Mouse (Mus musculus): Measurements from ENCODE around the gene Olfr124.

The Olfr124 gene

GRCm38 (mm10) chr17:37799588-37799987, at the start of gene Olfr124:
Gene Olfr124 (plus strand): TSS chr17:37799888.
- H3K4me3 ChIP-seq (replicated peaks; ENCODE audit: low read length) = no peak within 1 kb of the TSS
- H3K4me1 ChIP-seq (replicated peaks; ENCODE audit: low read depth, low read length) = no peaks in the 10 kb centered on the region
- no peaks in the 10 kb centered on the region for H3K36me3 ChIP-seq (ENCODE audit: insufficient read depth, low read length)
- no peaks in the 10 kb centered on the region for H3K27me3 ChIP-seq (ENCODE audit: insufficient read depth, low read length)
- no peaks in the 10 kb centered on the region for H3K9me3 ChIP-seq (ENCODE audit: low read length)
- TF ChIP-seq NANOG (IDR thresholded peaks at IDR 0.05; ENCODE audit: borderline replicate concordance, low read length) = no peak
- no peak for TF ChIP-seq CTCF (conservative IDR thresholded peaks at IDR 0.05; ENCODE audit: low read length)
- TF ChIP-seq POU5F1 (IDR thresholded peaks at IDR 0.05; ENCODE audit: borderline replicate concordance, low read length) = no peak

GRCm38 (mm10) chr17:37768307-37768706, 31.4 kb upstream of the Olfr124 start, which contains the start of gene Olfr122:
Gene Olfr122 (plus strand): TSS chr17:37768607.
- Histone ChIP-seq H3K27me3 (ENCODE audit: insufficient read depth, low read length) (no peaks in the 10 kb centered on the region), H3K36me3 (ENCODE audit: insufficient read depth, low read length) (no peaks in the 10 kb centered on the region), H3K4me3 (replicated peaks; ENCODE audit: low read length) (no peak within 1 kb of the TSS), H3K9me3 (ENCODE audit: low read length) (no peaks in the 10 kb centered on the region), H3K4me1 (replicated peaks; ENCODE audit: low read depth, low read length) (no peaks in the 10 kb centered on the region)
- TF ChIP-seq POU5F1 (IDR thresholded peaks at IDR 0.05; ENCODE audit: borderline replicate concordance, low read length) = no peak
- no peak for TF ChIP-seq NANOG (IDR thresholded peaks at IDR 0.05; ENCODE audit: borderline replicate concordance, low read length)
- no peak for TF ChIP-seq CTCF (conservative IDR thresholded peaks at IDR 0.05; ENCODE audit: low read length)

- no peaks in the 10 kb centered on the region for H3K4me1 ChIP-seq (replicated peaks; ENCODE audit: low read depth, low read length)
- H3K4me3 ChIP-seq (replicated peaks; ENCODE audit: low read length) = no peak within 1 kb of the TSS
- no peaks in the 10 kb centered on the region for H3K9me3 ChIP-seq (ENCODE audit: low read length)
- no peaks in the 10 kb centered on the region for H3K27me3 ChIP-seq (ENCODE audit: insufficient read depth, low read length)
- H3K36me3 ChIP-seq (ENCODE audit: insufficient read depth, low read length) = no peaks in the 10 kb centered on the region
- no peak for TF ChIP-seq CTCF (conservative IDR thresholded peaks at IDR 0.05; ENCODE audit: low read length)
- no peak for TF ChIP-seq NANOG (IDR thresholded peaks at IDR 0.05; ENCODE audit: borderline replicate concordance, low read length)
- TF ChIP-seq POU5F1 (IDR thresholded peaks at IDR 0.05; ENCODE audit: borderline replicate concordance, low read length) = no peak
These were observed 6.5 kb upstream of the Olfr124 start, which contains the start of gene Olfr123 for GRCm38 (mm10) chr17:37793229-37793628. Gene Olfr123 (plus strand): TSS chr17:37793529.

GRCm38 (mm10) chr17:37832649-37833048, 33.0 kb downstream of the Olfr124 start, which contains the start of gene Olfr125:
Gene Olfr125 (plus strand): TSS chr17:37832949.
- Histone ChIP-seq H3K36me3 (ENCODE audit: insufficient read depth, low read length) (no peaks in the 10 kb centered on the region), H3K4me3 (replicated peaks; ENCODE audit: low read length) (no peak within 1 kb of the TSS)
- TF ChIP-seq CTCF (conservative IDR thresholded peaks at IDR 0.05; ENCODE audit: low read length) = no peak
- no peak for TF ChIP-seq NANOG (IDR thresholded peaks at IDR 0.05; ENCODE audit: borderline replicate concordance, low read length)
- TF ChIP-seq POU5F1 (IDR thresholded peaks at IDR 0.05; ENCODE audit: borderline replicate concordance, low read length) = no peak

GRCm38 (mm10) chr17:37847183-37847582, 47.5 kb downstream of the Olfr124 start, which contains the start of gene Olfr126:
Gene Olfr126 (plus strand): TSS chr17:37847483.
- no peak within 1 kb of the TSS for H3K4me3 ChIP-seq (replicated peaks; ENCODE audit: low read length)
- TF ChIP-seq NANOG (IDR thresholded peaks at IDR 0.05; ENCODE audit: borderline replicate concordance, low read length) (no peak), POU5F1 (IDR thresholded peaks at IDR 0.05; ENCODE audit: borderline replicate concordance, low read length) (no peak), CTCF (conservative IDR thresholded peaks at IDR 0.05; ENCODE audit: low read length) (no peak)
- H3K9me3 ChIP-seq (ENCODE audit: low read length) = no peaks in the 10 kb centered on the region
- H3K36me3 ChIP-seq (ENCODE audit: insufficient read depth, low read length) = no peaks in the 10 kb centered on the region
- no peaks in the 10 kb centered on the region for H3K4me1 ChIP-seq (replicated peaks; ENCODE audit: low read depth, low read length)
- no peaks in the 10 kb centered on the region for H3K27me3 ChIP-seq (ENCODE audit: insufficient read depth, low read length)

More at GRCm38 (mm10) chr17:37832649-37833048, 33.0 kb downstream of the Olfr124 start, which contains the start of gene Olfr125:
- Histone ChIP-seq H3K4me1 (replicated peaks; ENCODE audit: low read depth, low read length) (no peaks in the 10 kb centered on the region), H3K27me3 (ENCODE audit: insufficient read depth, low read length) (no peaks in the 10 kb centered on the region), H3K9me3 (ENCODE audit: low read length) (no peaks in the 10 kb centered on the region)

Data from E14TG2a.4 (cell line).